Mouse (Mus musculus) kidney, postnatal 0 days (tissue): Measurements from ENCODE around the gene Gsx1. TPM values are rescaled to one million over a fixed set of nuclear protein-coding genes. Genes with fewer than 3 reads are reported as not detected.

ENCODE experiments used
- ATAC-seq: fragments of 200-750 bp; cut with Nextera tagmentation; replicated peaks from 2 replicates; pipeline ENCODE4 v1.8.0; 2017; ENCODE audit warnings: low read depth, moderate number of reproducible peaks, moderate TSS enrichment, moderate library complexity; ENCODE audit not compliant: low FRiP score
- DNase-seq: peaks from one replicate; pipeline ENCODE4 v3.0.0-alpha.2; 2016; ENCODE audit warnings: low spot score
- H3K27ac ChIP-seq: fragments of 300-500 bp; sonication (generic); 2 replicates; pipeline ENCODE4 v1.5.1; 2014; ENCODE audit warnings: mild to moderate bottlenecking
- H3K27me3 ChIP-seq: fragments of 300-500 bp; sonication (generic); 2 replicates; pipeline ENCODE4 v1.6.1; 2014; ENCODE audit warnings: low read length, mixed read lengths; ENCODE audit not compliant: insufficient read depth
- H3K36me3 ChIP-seq: fragments of 300-500 bp; sonication (generic); 2 replicates; pipeline ENCODE4 v1.6.1; 2014; ENCODE audit warnings: low read length, mixed read lengths; ENCODE audit not compliant: insufficient read depth
- H3K4me1 ChIP-seq: fragments of 300-500 bp; sonication (generic); replicated peaks from 2 replicates; pipeline ENCODE4 v1.6.1; 2014; ENCODE audit warnings: antibody characterized with exemption, low read length, mixed read lengths; ENCODE audit not compliant: insufficient read depth
- H3K4me2 ChIP-seq: fragments of 300-500 bp; sonication (generic); 2 replicates; pipeline ENCODE4 v1.6.1; 2014; ENCODE audit warnings: mild to moderate bottlenecking, low read length, moderate library complexity, mixed read lengths
- H3K4me3 ChIP-seq: fragments of 300-500 bp; sonication (generic); replicated peaks from 2 replicates; pipeline ENCODE4 v1.5.1; 2014; ENCODE audit warnings: low read depth, low read length
- H3K9ac ChIP-seq: fragments of 300-500 bp; sonication (generic); 2 replicates; pipeline ENCODE4 v1.6.1; 2014; ENCODE audit warnings: low read depth, low read length
- H3K9me3 ChIP-seq: fragments of 300-500 bp; sonication (generic); replicated peaks from 2 replicates; pipeline ENCODE4 v1.6.1; 2016; ENCODE audit warnings: low read length, inconsistent platforms, mixed read lengths
- CTCF ChIP-seq: IDR thresholded peaks from 2 replicates; pipeline ENCODE4 v1.5.1; 2016; ENCODE audit warnings: antibody characterized with exemption, low read depth, mild to moderate bottlenecking, moderate library complexity
- WGBS: fragments of 180-500 bp; shearing (Covaris S2); extraction: QIAGEN DNeasy Blood & Tissue Kit; methylation state at CpG from one replicate; pipeline ENCODE4 v1.1.7; 2014; 5-methylcytosine and 5-hydroxymethylcytosine counted together
- polyA plus RNA-seq: library from polyadenylated mRNA; unstranded; fragments of >200 nt; fragmentation: Nextera tagmentation; extraction: Ambion mirVana; gene quantifications from 2 replicates; pipeline ENCODE4 v1.2.1, GENCODE M21; 2015

Gene Gsx1
- polyA plus RNA-seq, 1 experiment from 2014 or later: not detected

DNA sequence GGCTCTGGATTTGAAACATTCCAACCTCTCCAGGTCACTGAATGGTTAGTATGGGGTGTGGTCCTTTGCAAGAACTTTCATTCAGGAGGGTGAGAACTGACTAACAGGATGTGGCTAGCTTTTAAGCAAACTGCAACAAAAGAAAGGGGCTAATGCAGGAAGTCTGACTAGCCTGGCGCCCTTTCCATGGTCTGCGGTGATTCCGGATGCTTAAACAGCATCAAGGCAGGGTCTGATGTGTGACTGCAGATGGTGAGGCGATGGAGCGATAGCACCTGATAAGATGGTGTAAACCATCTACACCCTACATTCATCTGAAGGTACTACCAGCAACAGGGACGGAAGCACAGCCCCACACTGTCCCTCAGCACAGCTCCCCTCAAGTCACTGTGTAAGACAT is 29.2 kb upstream of the Gsx1 start:
- H3K27me3 ChIP-seq: no peaks in the 10 kb centered on the region
- no peak overlapping the region for H3K27ac ChIP-seq
- no peaks in the 10 kb centered on the region for H3K36me3 ChIP-seq
- H3K9ac ChIP-seq: no peak overlapping the region
- H3K4me3 ChIP-seq: no peak overlapping the region
- H3K9me3 ChIP-seq: no peaks in the 10 kb centered on the region
- ATAC-seq: no peak
- no peak overlapping the region for H3K4me2 ChIP-seq
- DNase-seq: no peak
- WGBS: 83% methylated on average over 6 of the region's 6 CpGs
- no peak for TF ChIP-seq CTCF
- no peaks in the 10 kb centered on the region for H3K4me1 ChIP-seq

GRCm38 (mm10) chr5:147159792-147160191 is 28.7 kb upstream of the Gsx1 start:
- WGBS: 86% methylated on average over 2 of the region's 2 CpGs
- Histone ChIP-seq H3K9me3 (no peaks in the 10 kb centered on the region), H3K4me1 (no peaks in the 10 kb centered on the region), H3K4me3 (no peak overlapping the region), H3K27ac (no peak overlapping the region), H3K4me2 (no peak overlapping the region), H3K36me3 (no peaks in the 10 kb centered on the region), H3K9ac (no peak overlapping the region), H3K27me3 (no peaks in the 10 kb centered on the region)
- no peak for DNase-seq
- ATAC-seq: no peak
- TF ChIP-seq CTCF: no peak

- Histone ChIP-seq H3K36me3 (no peaks in the 10 kb centered on the region), H3K9ac (no peak overlapping the region), H3K4me2 (no peak overlapping the region), H3K27ac (no peak overlapping the region), H3K4me3 (no peak overlapping the region), H3K27me3 (no peaks in the 10 kb centered on the region), H3K4me1 (no peaks in the 10 kb centered on the region), H3K9me3 (no peaks in the 10 kb centered on the region)
- ATAC-seq (no peak), DNase-seq (no peak)
- TF ChIP-seq CTCF: peak; percentile 47; the same call in 1 of the 2 replicates
- WGBS: 77% methylated on average over 6 of the region's 6 CpGs
Observed at GRCm38 (mm10) chr5:147165060-147165459, 23.4 kb upstream of the Gsx1 start.

GRCm38 (mm10) chr5:147170088-147170487 is 18.4 kb upstream of the Gsx1 start:
- WGBS: 63% methylated on average over 7 of the region's 7 CpGs
- no peaks in the 10 kb centered on the region for H3K4me1 ChIP-seq
- no peaks in the 10 kb centered on the region for H3K36me3 ChIP-seq
- no peaks in the 10 kb centered on the region for H3K9me3 ChIP-seq
- H3K27ac ChIP-seq: no peak overlapping the region
- no peaks in the 10 kb centered on the region for H3K27me3 ChIP-seq
- ATAC-seq: no peak
- no peak for TF ChIP-seq CTCF
- no peak overlapping the region for H3K9ac ChIP-seq
- H3K4me2 ChIP-seq: no peak overlapping the region
- H3K4me3 ChIP-seq: no peak overlapping the region
- no peak for DNase-seq

DNA sequence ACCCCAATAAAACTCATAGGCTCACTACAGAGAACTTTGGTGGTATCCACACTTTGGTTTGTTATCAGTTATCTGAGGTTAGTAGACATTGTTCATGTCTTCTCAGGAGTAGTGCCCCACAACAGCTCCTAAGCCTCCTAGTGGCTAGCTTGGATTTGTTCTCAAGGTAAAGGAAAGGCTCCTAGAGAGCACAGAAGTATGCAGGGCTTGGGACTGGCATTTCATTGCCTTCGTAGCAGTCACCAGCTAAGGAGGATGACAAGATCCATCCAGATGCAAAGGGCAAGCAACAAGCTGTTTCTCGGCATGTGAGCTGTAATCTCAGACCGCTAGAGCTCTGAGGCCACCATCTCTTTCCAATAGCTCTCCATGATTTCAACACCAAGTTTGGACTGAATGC is 14.4 kb upstream of the Gsx1 start:
- H3K4me1 ChIP-seq: no peaks in the 10 kb centered on the region
- no peak overlapping the region for H3K4me3 ChIP-seq
- H3K36me3 ChIP-seq: no peaks in the 10 kb centered on the region
- H3K27me3 ChIP-seq: no peaks in the 10 kb centered on the region
- DNase-seq (no peak), ATAC-seq (no peak)
- no peak overlapping the region for H3K9ac ChIP-seq
- H3K27ac ChIP-seq: no peak overlapping the region
- WGBS: 89% methylated on average over 3 of the region's 3 CpGs
- no peak for TF ChIP-seq CTCF
- H3K4me2 ChIP-seq: no peak overlapping the region
- no peaks in the 10 kb centered on the region for H3K9me3 ChIP-seq

DNA sequence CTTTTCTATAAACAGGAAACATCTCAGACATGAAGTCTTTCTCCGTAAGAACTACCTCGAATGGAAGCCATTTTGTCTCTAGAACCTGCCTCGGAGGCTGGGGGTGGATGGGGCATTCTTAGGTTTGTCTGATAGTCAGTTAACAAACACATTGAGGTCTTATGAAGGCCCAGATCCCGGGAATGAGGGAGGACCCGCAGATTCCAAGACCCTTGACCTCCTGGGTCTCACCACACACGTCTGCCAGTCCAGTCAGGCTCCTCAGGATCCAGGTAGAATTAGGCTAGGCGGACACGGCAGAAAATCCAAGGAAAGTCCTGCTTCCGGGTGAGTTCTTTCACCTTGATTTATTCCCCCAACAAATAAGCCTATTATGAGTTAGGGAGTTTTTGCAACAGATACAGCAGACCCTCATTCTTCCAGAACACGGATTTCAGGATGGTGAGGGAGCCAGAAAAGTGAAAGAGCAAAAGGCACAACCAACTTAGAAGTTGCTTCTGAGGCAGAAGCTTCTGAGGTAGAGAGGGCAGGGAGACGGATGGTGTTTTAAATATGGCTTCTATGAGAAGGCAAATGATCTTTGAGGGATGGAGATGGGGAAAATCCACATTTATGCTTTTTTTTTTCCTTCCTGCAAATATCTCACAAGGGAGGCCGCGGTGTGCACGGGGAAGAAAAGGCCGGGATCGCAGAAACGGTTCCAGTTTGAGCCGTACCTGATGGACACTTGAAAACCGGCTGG is 3.2 kb upstream of the Gsx1 start:
- no peak for TF ChIP-seq CTCF
- DNase-seq (no peak), ATAC-seq (no peak)
- Histone ChIP-seq H3K4me2 (peak overlapping the region; percentile 50), H3K9ac (no peak overlapping the region), H3K4me3 (peak overlapping the region; percentile 30; the same call in 1 of the 2 replicates), H3K27me3 (peaks cover 54% of the 10 kb centered on the region), H3K9me3 (no peaks in the 10 kb centered on the region; the same call in 1 of the 2 replicates), H3K27ac (no peak overlapping the region), H3K4me1 (peaks cover 6% of the 10 kb centered on the region; the same call in 1 of the 2 replicates), H3K36me3 (no peaks in the 10 kb centered on the region)
- 11% methylated on average over 14 of the region's 19 CpGs for WGBS
